Mouse (Mus musculus): ENCODE results near the gene Vps26b. TPM values are rescaled to one million over a fixed set of nuclear protein-coding genes. Genes with fewer than 3 reads are reported as not detected.

Vps26b gene
- total RNA-seq, 2 experiments from 2014 or later = 35.8 to 41.2 TPM

GRCm38 (mm10) chr9:26997062-26997461, 32.8 kb downstream of the Vps26b start:
- DNase-seq = no peak

- DNase-seq = no peak
Measured at GRCm38 (mm10) chr9:26993900-26994299, 36.0 kb downstream of the Vps26b start.

GRCm38 (mm10) chr9:26993118-26993517, 36.7 kb downstream of the Vps26b start:
- DNase-seq = no peak

GRCm38 (mm10) chr9:26990181-26990580, 39.7 kb downstream of the Vps26b start:
- no peak for DNase-seq

GRCm38 (mm10) chr9:26985668-26986277, 44.1 kb downstream of the Vps26b start:
- no peak for DNase-seq

GRCm38 (mm10) chr9:26985090-26985613, 44.7 kb downstream of the Vps26b start:
- no peak for DNase-seq

GRCm38 (mm10) chr9:26978776-26979175, 51.1 kb downstream of the Vps26b start:
- DNase-seq = no peak

- DNase-seq = no peak
Measured at GRCm38 (mm10) chr9:26977754-26978153, 52.1 kb downstream of the Vps26b start.

Other genes with a start within 250 kb of the Vps26b start
- 1 to 10 TPM; 4.0 to 9.9 TPM for gene Glb1l2, start 223.6 kb downstream of the Vps26b start, total RNA-seq (2021)
- 1 to 10 TPM in 1 of 2 experiments, under 1 TPM in 1; 0.56 to 1.0 TPM for gene Glb1l3, start 169.2 kb downstream of the Vps26b start, total RNA-seq (2021)
- not detected for gene Gm1110, start 107.0 kb downstream of the Vps26b start, total RNA-seq (2021)
- 10 to 100 TPM; 61.9 to 80.1 TPM for gene Acad8, start 30.5 kb downstream of the Vps26b start, total RNA-seq (2021)
- gene Thyn1, start 30.4 kb downstream of the Vps26b start, total RNA-seq (2021) = 10 to 100 TPM; 40.7 to 45.8 TPM
- 10 to 100 TPM; 14.1 to 14.5 TPM for gene Ncapd3, start 110 bp upstream of the Vps26b start, total RNA-seq (2021)
- gene Jam3, start 125.4 kb upstream of the Vps26b start, total RNA-seq (2021) = 10 to 100 TPM; 37.9 to 43.2 TPM